Mouse (Mus musculus) kidney, postnatal 0 days (tissue): ENCODE data around the gene Hpd. TPM values are rescaled to one million over a fixed set of nuclear protein-coding genes. Genes with fewer than 3 reads are reported as not detected.
A peak's percentile ranks its signal among the peaks of the same experiment; 100 is the strongest.

ENCODE experiments used
- ATAC-seq: fragments of 200-750 bp; cut with Nextera tagmentation; replicated peaks from 2 replicates; pipeline ENCODE4 v1.8.0; 2017; ENCODE audit warnings: low read depth, moderate number of reproducible peaks, moderate TSS enrichment, moderate library complexity; ENCODE audit not compliant: low FRiP score
- DNase-seq: peaks from one replicate; pipeline ENCODE4 v3.0.0-alpha.2; 2016; ENCODE audit warnings: low spot score
- H3K27ac ChIP-seq: fragments of 300-500 bp; sonication (generic); 2 replicates; pipeline ENCODE4 v1.5.1; 2014; ENCODE audit warnings: mild to moderate bottlenecking
- H3K27me3 ChIP-seq: fragments of 300-500 bp; sonication (generic); 2 replicates; pipeline ENCODE4 v1.6.1; 2014; ENCODE audit warnings: low read length, mixed read lengths; ENCODE audit not compliant: insufficient read depth
- H3K36me3 ChIP-seq: fragments of 300-500 bp; sonication (generic); 2 replicates; pipeline ENCODE4 v1.6.1; 2014; ENCODE audit warnings: low read length, mixed read lengths; ENCODE audit not compliant: insufficient read depth
- H3K4me1 ChIP-seq: fragments of 300-500 bp; sonication (generic); replicated peaks from 2 replicates; pipeline ENCODE4 v1.6.1; 2014; ENCODE audit warnings: antibody characterized with exemption, low read length, mixed read lengths; ENCODE audit not compliant: insufficient read depth
- H3K4me2 ChIP-seq: fragments of 300-500 bp; sonication (generic); 2 replicates; pipeline ENCODE4 v1.6.1; 2014; ENCODE audit warnings: mild to moderate bottlenecking, low read length, moderate library complexity, mixed read lengths
- H3K4me3 ChIP-seq: fragments of 300-500 bp; sonication (generic); replicated peaks from 2 replicates; pipeline ENCODE4 v1.5.1; 2014; ENCODE audit warnings: low read depth, low read length
- H3K9ac ChIP-seq: fragments of 300-500 bp; sonication (generic); 2 replicates; pipeline ENCODE4 v1.6.1; 2014; ENCODE audit warnings: low read depth, low read length
- H3K9me3 ChIP-seq: fragments of 300-500 bp; sonication (generic); replicated peaks from 2 replicates; pipeline ENCODE4 v1.6.1; 2016; ENCODE audit warnings: low read length, inconsistent platforms, mixed read lengths
- CTCF ChIP-seq: IDR thresholded peaks from 2 replicates; pipeline ENCODE4 v1.5.1; 2016; ENCODE audit warnings: antibody characterized with exemption, low read depth, mild to moderate bottlenecking, moderate library complexity
- WGBS: fragments of 180-500 bp; shearing (Covaris S2); extraction: QIAGEN DNeasy Blood & Tissue Kit; methylation state at CpG from one replicate; pipeline ENCODE4 v1.1.7; 2014; 5-methylcytosine and 5-hydroxymethylcytosine counted together
- polyA plus RNA-seq: library from polyadenylated mRNA; unstranded; fragments of >200 nt; fragmentation: Nextera tagmentation; extraction: Ambion mirVana; gene quantifications from 2 replicates; pipeline ENCODE4 v1.2.1, GENCODE M21; 2015

The Hpd gene
- polyA plus RNA-seq, 1 experiment from 2014 or later: 0.45 TPM

GRCm38 (mm10) chr5:123159446-123159845 is 23.1 kb downstream of the Hpd start:
- ATAC-seq (no peak), DNase-seq (no peak)
- Histone ChIP-seq H3K4me2 (no peak overlapping the region), H3K4me1 (no peaks in the 10 kb centered on the region), H3K9ac (no peak overlapping the region), H3K27me3 (no peaks in the 10 kb centered on the region), H3K9me3 (no peaks in the 10 kb centered on the region), H3K4me3 (no peak overlapping the region), H3K27ac (no peak overlapping the region), H3K36me3 (peaks cover 73% of the 10 kb centered on the region)
- WGBS: 93% methylated on average over 4 of the region's 4 CpGs
- no peak for TF ChIP-seq CTCF

- Histone ChIP-seq H3K4me2 (no peak overlapping the region), H3K27ac (no peak overlapping the region), H3K4me1 (no peaks in the 10 kb centered on the region), H3K27me3 (no peaks in the 10 kb centered on the region), H3K4me3 (no peak overlapping the region), H3K9me3 (no peaks in the 10 kb centered on the region), H3K36me3 (peaks cover 72% of the 10 kb centered on the region), H3K9ac (no peak overlapping the region)
- DNase-seq (no peak), ATAC-seq (no peak)
- no peak for TF ChIP-seq CTCF
- WGBS: 92% methylated on average over 4 of the region's 4 CpGs
These were observed 24.6 kb downstream of the Hpd start for GRCm38 (mm10) chr5:123157972-123158371.

GRCm38 (mm10) chr5:123156763-123157162 is 25.8 kb downstream of the Hpd start:
- no peak overlapping the region for H3K4me3 ChIP-seq
- no peaks in the 10 kb centered on the region for H3K4me1 ChIP-seq
- TF ChIP-seq CTCF: peak; percentile 64
- peaks cover 75% of the 10 kb centered on the region for H3K36me3 ChIP-seq
- no peak overlapping the region for H3K27ac ChIP-seq
- no peak overlapping the region for H3K4me2 ChIP-seq
- DNase-seq (peak; percentile 18), ATAC-seq (no peak)
- H3K9me3 ChIP-seq: no peaks in the 10 kb centered on the region
- WGBS: 90% methylated on average over 12 of the region's 12 CpGs
- no peaks in the 10 kb centered on the region for H3K27me3 ChIP-seq
- no peak overlapping the region for H3K9ac ChIP-seq

DNA sequence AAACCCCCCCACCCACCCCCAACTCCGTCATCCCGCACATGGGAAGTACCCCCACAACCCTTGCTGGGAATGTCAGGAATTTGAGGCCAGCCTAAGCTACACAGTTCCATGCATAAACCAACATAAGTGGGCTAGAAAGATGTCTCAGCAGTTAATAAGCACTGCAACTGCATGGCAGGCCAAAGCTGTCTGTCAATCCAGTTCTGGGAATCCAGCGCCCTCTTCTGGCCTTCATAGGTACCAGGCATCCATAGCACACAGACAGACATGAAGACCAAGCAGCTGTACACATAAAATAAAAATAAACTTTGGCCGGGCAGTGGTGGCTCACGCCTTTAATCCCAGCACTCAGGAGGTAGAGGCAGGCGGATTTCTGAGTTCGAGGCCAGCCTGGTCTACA is 27.1 kb downstream of the Hpd start:
- no peak overlapping the region for H3K9ac ChIP-seq
- H3K4me1 ChIP-seq: peaks cover 10% of the 10 kb centered on the region
- no peak for ATAC-seq
- H3K9me3 ChIP-seq: no peaks in the 10 kb centered on the region
- peak; percentile 82 for DNase-seq
- H3K36me3 ChIP-seq: peaks cover 70% of the 10 kb centered on the region
- 44% methylated on average over 7 of the region's 7 CpGs for WGBS
- H3K27me3 ChIP-seq: no peaks in the 10 kb centered on the region
- H3K27ac ChIP-seq: no peak overlapping the region
- H3K4me3 ChIP-seq: no peak overlapping the region
- H3K4me2 ChIP-seq: no peak overlapping the region
- peak; percentile 87 for TF ChIP-seq CTCF

DNA sequence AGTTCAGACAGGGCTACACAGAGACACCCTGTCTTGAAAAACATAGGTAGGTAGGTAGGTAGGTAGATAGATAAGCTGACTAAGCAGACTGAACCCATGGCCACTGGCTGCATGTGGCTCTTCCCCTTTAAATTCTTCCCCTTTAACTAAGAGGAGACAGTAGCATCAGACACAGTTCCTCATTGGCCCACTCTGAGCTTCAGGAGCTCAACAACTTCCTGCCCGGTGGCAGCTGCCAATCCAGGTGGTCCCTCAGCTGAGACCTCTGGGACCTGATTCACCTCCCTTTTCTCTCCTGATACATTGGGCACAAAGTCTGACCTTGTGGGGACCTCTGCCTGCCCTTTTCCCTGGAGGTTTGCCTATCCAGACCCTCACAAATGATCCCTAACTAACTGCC is 29.6 kb downstream of the Hpd start:
- 94% methylated on average over 1 of the region's 1 CpGs for WGBS
- Histone ChIP-seq H3K4me2 (no peak overlapping the region), H3K27me3 (no peaks in the 10 kb centered on the region), H3K27ac (no peak overlapping the region), H3K9me3 (no peaks in the 10 kb centered on the region), H3K4me3 (no peak overlapping the region), H3K9ac (no peak overlapping the region), H3K36me3 (peaks cover 57% of the 10 kb centered on the region), H3K4me1 (peaks cover 24% of the 10 kb centered on the region)
- TF ChIP-seq CTCF: no peak
- ATAC-seq (no peak), DNase-seq (no peak)

- 92% methylated on average over 18 of the region's 19 CpGs for WGBS
- no peak overlapping the region for H3K27ac ChIP-seq
- peaks cover 57% of the 10 kb centered on the region for H3K36me3 ChIP-seq
- ATAC-seq (no peak), DNase-seq (no peak)
- no peak overlapping the region for H3K9ac ChIP-seq
- H3K27me3 ChIP-seq: no peaks in the 10 kb centered on the region
- TF ChIP-seq CTCF: no peak
- no peaks in the 10 kb centered on the region for H3K9me3 ChIP-seq
- peak overlapping the region; percentile 18; the same call in 1 of the 2 replicates for H3K4me2 ChIP-seq
- peaks cover 24% of the 10 kb centered on the region for H3K4me1 ChIP-seq
- H3K4me3 ChIP-seq: no peak overlapping the region
These were observed 30.7 kb downstream of the Hpd start for GRCm38 (mm10) chr5:123151707-123152362.

DNA sequence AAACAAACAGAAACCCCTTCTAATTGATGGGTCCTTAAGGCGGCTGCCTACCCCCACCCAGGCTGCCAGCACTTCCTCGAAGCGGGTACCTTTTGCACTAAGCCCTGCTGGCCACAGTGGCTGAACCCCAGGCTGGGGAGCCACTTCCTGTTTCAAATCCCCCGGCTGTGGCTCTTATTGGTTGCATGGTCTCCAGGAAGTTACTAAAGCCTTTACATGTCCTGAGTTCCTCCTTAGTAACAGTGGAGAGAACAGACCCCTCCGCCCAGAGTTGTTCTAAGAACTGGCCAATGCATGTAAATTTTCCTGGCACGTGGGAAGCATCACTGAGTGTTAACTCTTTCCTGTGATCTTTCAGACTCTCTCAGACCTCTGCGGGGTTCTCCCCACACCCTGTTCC is 31.4 kb downstream of the Hpd start:
- 0 out of 2 replicates have a peak overlapping the region, but pooled peaks have one; percentile 47 for H3K27ac ChIP-seq

More for the DNA sequence above, 31.4 kb downstream of the Hpd start:
- DNase-seq: peak; percentile 94
- ATAC-seq: no peak
- Histone ChIP-seq H3K4me2 (peak overlapping the region; percentile 56), H3K27me3 (no peaks in the 10 kb centered on the region), H3K36me3 (peaks cover 63% of the 10 kb centered on the region), H3K4me1 (peaks cover 24% of the 10 kb centered on the region), H3K9me3 (no peaks in the 10 kb centered on the region), H3K4me3 (0 out of 2 replicates have a peak overlapping the region, but pooled peaks have one; percentile 21), H3K9ac (no peak overlapping the region)
- WGBS: 14% methylated on average over 7 of the region's 7 CpGs
- no peak for TF ChIP-seq CTCF
